Mouse (Mus musculus) layer of hippocampus, adult 2 months (tissue): ENCODE results near the gene Wdr49. TPM values are rescaled to one million over a fixed set of nuclear protein-coding genes. Genes with fewer than 3 reads are reported as not detected.
A peak's percentile ranks its signal among the peaks of the same experiment; 100 is the strongest.

Source experiments
- DNase-seq, 2 experiments: peaks; one replicate each; pipeline ENCODE4 v3.0.0; 2022; ENCODE audit warnings: low spot score in 2 of 2
- H3K27ac ChIP-seq: fragments of 200-600 bp; 2 replicates; pipeline ENCODE4 v1.8.1; 2022
- H3K4me3 ChIP-seq: fragments of 200-600 bp; 2 replicates; pipeline ENCODE4 v1.8.1; 2022; ENCODE audit warnings: mild to moderate bottlenecking
- CTCF ChIP-seq: fragments of 200-600 bp; conservative IDR thresholded peaks from 2 replicates; pipeline ENCODE4 v1.8.1; 2022; ENCODE audit warnings: antibody characterized with exemption, mild to moderate bottlenecking, moderate library complexity
- long read RNA-seq, 2 experiments: library from polyadenylated mRNA; stranded (forward); transcript quantifications; one replicate each; pipeline ENCODE4 v2.0.0; 2021; ENCODE audit warnings: borderline mapping rate in 2 of 2
- total RNA-seq, 2 experiments: library from RNA; stranded (reverse); gene quantifications; 2 replicates each; pipeline ENCODE4 v1.2.3; 2021

The Wdr49 gene
- 1 to 10 TPM; 1.1 to 1.4 TPM for total RNA-seq
- long read RNA-seq, experiment 1: 0 reads
- long read RNA-seq, experiment 2, partial matches to known transcripts: 1 of 1 reads
- long read RNA-seq, experiment 2, other reads (novel, unspliced or antisense): 0 of 1 reads

DNA sequence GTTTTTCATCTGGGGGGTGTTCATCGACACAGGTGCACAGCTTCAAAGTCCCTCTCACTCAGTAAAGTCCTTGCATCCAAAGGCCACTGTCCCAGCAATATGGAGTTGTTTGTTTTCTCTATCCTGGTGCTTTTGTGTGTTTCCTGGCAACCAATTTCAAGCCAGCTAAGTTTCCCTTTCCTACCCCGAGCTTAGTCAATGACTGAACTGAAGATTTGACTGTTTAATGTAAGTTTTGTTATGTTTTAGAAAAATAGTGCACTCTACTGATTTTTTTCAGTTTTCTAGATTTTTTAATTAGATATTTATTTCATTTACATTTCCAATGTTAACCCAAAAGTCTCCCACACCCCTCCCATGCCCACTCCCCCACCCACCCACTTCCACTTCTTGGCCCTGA, at the start of gene Wdr49:
Gene Wdr49 (minus strand): TSS at position 101 of the 400 bp plus-strand sequence.
- no peak for DNase-seq
- TF ChIP-seq CTCF: no peak
- H3K4me3 ChIP-seq: no peak within 1 kb of the TSS
- no peak within 1 kb of the TSS for H3K27ac ChIP-seq

GRCm38 (mm10) chr3:75531074-75531473, 49.1 kb upstream of the Wdr49 start:
- H3K4me3 ChIP-seq: no peak overlapping the region
- no peak for DNase-seq
- no peak overlapping the region for H3K27ac ChIP-seq
- no peak for TF ChIP-seq CTCF

DNA sequence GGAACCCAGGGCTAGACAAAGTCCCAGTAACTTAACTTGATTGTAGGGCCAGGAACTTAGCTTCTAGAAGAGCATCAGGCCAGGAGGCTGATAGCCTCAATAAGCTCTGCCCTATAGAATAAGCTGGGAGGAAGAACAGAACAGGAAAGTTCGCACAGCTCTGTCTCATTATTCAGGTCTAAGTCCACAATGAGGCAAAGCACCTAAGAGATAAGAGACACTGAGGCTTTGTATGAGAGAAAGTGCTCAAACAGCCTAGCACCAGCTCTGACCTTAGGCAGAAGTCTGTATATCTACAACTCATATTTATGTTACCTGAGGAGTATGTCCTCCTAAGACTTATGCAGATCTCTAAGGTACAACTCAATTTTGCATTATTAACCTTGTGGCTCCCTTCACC, 40.6 kb upstream of the Wdr49 start:
- Histone ChIP-seq H3K27ac (no peak overlapping the region), H3K4me3 (no peak overlapping the region)
- DNase-seq: no peak
- no peak for TF ChIP-seq CTCF

- no peak for DNase-seq
- TF ChIP-seq CTCF: no peak
- Histone ChIP-seq H3K4me3 (no peak overlapping the region), H3K27ac (0 out of 2 replicates have a peak overlapping the region, but pooled peaks have one; percentile 5)
Observed at GRCm38 (mm10) chr3:75521314-75521713, 39.4 kb upstream of the Wdr49 start.

DNA sequence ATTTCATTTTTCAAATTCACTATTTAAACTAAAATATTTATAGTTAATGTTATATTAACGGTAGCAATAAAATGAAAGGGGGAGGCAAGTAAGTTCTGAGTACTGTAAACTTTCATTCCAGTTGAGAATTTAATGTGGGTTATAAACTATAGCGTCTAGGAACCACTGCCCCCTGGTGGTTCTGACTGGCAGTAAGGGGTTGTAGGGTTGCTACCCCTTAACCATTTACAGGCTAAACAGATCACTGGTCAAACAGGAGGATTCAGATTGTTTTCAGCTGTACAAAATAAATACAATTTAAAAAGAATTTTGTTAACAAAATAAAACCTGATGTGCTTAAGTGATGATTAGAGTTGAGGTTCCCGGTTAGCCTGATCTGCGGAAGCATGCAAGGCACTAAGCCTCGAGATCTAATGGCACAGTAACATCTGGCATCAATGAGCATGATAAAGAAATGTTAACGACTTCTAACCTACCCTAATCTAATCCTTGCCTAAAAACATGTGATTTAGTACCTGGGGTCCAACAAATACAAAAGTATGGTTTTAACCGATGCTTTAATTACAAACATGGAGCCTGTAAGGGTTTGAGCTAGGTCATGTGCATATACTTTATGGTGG, 35.8 kb upstream of the Wdr49 start:
- peak; percentile 22 to 73 for DNase-seq
- Histone ChIP-seq H3K27ac (no peak overlapping the region), H3K4me3 (no peak overlapping the region)
- peak; percentile 92 for TF ChIP-seq CTCF

DNA sequence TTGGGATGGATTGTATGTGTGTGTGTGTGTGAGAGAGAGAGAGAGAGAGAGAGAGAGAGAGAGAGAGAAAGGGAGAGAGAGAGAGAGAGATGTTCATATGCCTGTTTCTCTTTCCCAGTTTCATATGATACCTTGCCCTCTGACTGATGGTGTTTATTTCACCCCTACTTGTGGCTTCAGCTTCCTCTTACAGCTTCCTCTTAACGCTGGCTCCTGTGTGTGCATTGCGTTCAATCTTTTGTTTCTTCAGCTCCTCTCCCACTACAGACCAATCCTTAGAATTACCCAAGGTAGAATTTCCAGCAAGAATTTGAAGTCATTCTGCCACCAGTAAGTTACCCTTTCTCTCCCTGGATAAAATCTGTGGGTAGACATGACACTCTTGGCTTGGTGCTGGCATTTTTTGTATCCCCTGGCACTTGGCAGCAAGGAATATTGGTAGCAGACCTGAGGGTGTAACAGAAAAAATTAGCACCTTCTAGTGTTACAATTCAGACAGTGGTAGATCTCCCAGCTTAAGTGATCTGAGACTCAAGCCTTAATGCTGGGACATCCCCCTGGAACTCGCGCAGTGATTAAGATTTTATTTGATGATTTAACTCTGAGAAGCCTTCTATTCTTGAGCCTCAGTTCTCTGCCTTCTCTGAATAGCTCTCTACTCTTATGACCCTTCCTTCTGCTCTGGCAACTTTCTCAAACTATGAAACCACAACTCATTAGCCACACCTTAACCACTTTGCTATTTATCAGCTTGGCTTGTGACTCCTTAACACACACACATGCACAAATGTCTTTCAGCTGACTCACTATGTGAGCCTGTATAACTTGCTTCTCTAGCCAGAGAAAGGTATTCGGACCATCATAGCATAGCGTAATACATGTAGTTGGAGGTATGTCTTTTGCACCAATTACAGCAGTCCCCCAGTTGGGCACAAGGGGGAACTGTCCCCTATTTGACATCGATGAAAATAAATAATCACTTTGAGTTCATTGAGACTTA, 17.3 kb upstream of the Wdr49 start:
- H3K4me3 ChIP-seq: no peak overlapping the region
- no peak overlapping the region for H3K27ac ChIP-seq
- no peak for TF ChIP-seq CTCF
- DNase-seq: no peak

- TF ChIP-seq CTCF: no peak
- no peak for DNase-seq
- no peak overlapping the region for H3K27ac ChIP-seq
- H3K4me3 ChIP-seq: no peak overlapping the region
Observed at GRCm38 (mm10) chr3:75492913-75493312, 11.0 kb upstream of the Wdr49 start.

- DNase-seq: no peak
Observed at GRCm38 (mm10) chr3:75475106-75475505, 6.8 kb downstream of the Wdr49 start.

GRCm38 (mm10) chr3:75474657-75475056, 7.3 kb downstream of the Wdr49 start:
- no peak for DNase-seq
- H3K4me3 ChIP-seq: no peak overlapping the region
- no peak for TF ChIP-seq CTCF
- no peak overlapping the region for H3K27ac ChIP-seq

More at GRCm38 (mm10) chr3:75475106-75475505, 6.8 kb downstream of the Wdr49 start:
- no peak overlapping the region for H3K27ac ChIP-seq
- no peak for TF ChIP-seq CTCF
- H3K4me3 ChIP-seq: no peak overlapping the region

- Histone ChIP-seq H3K27ac (no peak overlapping the region), H3K4me3 (no peak overlapping the region)
- TF ChIP-seq CTCF: no peak
- no peak for DNase-seq
Observed at GRCm38 (mm10) chr3:75468154-75468553, 13.8 kb downstream of the Wdr49 start.

DNA sequence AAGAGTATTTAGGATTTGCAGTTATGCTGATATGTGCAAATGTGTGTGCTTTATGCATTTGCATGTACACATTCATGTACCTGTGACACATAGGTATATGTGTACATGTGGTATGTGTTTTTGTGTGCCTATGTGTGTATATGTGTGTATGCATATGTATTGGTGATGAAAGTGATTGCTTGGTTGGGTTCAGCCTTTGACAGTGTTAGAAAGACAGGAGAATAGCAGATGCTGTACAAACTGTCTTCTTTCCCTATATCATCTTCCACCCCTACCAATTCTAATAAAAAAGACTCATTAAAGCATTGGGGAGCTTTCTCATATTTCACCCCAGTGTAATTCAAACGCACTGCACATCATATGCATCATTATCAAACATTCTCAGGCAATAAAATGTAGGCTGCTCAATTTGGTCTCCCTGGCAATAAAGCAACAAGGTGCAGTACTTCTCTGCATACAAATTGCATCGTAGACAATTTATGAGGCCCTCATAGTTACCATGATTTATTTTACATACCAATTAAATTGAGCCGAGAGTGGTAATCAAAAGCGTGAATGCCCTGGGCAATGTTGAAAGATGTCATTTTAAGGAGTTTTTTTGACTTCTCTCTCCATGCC, 51.3 kb downstream of the Wdr49 start:
- no peak for TF ChIP-seq CTCF
- Histone ChIP-seq H3K4me3 (no peak overlapping the region), H3K27ac (no peak overlapping the region)
- DNase-seq: no peak

- H3K4me3 ChIP-seq: no peak overlapping the region
- DNase-seq: no peak
- TF ChIP-seq CTCF: no peak
- peak overlapping the region; percentile 87 for H3K27ac ChIP-seq
Observed at GRCm38 (mm10) chr3:75395918-75396317, 86.0 kb downstream of the Wdr49 start.
